Mouse (Mus musculus) thymus, adult 18-20 months (tissue): Measurements from ENCODE around the gene Inf2.

Experiments used
- DNase-seq, 2 experiments: peaks; one replicate each; pipeline ENCODE4 v3.0.0; 2022; ENCODE audit warnings: mixed read lengths in 2 of 2

Gene Inf2

DNA sequence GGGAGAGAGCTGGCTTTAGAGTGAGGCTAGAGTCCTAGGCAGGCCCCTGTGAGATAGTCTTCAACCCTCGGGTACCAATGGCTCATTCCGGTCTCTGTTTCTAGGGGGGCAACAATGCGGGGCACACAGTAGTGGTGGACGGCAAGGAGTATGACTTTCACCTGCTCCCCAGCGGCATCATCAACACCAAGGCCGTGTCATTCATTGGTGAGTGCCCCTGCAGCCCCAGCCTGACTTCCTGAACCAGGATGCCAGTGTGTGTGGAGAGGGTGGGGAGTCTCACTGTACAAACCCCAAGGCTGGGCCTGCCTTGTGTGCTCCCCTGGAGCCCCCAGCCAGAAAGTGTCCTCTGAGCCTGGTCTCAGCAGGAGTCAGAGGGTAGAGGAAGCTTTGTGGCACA, 39.6 kb downstream of the Inf2 start:
- DNase-seq: no peak

DNA sequence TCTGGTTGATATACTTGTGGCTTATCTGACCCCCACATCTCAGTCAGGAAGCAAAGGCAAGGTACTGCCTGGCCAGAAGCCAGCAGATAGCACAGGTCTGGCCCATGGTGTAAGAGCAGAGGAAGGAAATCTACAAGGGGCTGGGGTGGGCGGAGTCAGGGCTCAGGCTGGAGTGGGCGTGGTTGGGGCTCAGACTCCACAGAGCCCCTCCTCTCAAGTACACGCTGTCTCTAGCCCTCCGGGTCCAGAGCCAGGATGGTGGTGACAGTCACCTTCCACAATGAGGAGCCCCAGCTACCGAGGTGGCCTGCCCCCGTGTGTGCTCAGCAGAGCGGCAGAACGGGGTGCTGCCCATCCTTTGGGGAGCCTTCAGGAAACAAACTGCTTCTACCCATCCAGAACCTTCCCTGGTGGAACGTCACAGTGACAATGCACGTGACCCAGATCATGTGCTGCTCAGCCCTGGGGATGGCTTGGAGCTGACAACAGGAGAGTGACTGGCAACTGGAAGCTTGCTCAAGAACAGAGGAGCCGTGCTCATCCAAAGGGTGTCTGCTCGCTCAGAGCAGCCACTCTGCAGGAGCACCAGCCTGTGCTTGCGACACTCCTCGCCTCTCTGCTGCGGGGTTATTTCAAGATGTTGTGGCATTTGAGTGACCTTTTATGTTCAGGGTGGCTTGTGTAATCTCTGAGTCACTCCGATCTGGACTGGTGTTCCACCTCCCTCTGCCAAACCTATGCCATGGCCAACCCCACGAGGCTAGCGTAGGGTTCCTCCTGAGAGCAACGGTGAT, 40.5 kb downstream of the Inf2 start:
- DNase-seq: peak; percentile 49 to 63

DNA sequence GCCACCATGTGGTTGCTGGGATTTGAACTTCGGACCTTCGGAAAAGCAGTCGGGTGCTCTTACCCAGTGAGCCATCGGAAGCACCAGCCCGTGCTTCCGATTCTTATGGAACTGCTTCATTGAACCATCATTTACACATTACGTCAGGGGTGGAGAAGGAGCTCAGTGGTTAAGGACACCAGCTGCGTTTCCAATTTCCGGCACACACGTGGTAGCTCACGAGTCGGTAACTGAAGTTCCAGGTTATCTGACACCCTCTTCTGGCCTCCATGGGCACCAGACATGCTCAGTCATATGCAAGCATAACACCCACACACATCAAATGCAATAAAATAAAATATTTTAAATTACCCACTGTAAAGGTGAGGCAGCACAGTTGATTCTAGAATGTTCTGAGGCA, 41.4 kb downstream of the Inf2 start:
- DNase-seq: no peak

DNA sequence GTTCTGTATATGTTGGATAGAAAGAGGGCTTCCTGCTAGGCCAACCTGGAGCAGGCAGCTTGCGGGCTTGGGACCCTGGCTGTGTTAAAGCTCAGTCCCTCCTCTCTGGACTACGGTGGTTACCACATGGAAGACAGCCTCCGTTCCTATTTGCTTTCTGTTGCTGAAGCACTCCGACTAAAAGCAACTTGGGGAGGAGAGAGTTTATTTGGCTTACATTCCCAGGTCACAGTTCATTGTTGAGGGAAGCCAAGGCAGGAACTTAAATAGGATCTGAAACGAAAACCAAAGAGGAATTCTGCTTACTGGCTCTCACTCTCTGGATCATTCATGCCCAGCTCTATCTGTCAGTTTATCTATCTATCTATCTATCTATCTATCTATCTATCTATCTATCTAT, 42.2 kb downstream of the Inf2 start:
- no peak for DNase-seq

DNA sequence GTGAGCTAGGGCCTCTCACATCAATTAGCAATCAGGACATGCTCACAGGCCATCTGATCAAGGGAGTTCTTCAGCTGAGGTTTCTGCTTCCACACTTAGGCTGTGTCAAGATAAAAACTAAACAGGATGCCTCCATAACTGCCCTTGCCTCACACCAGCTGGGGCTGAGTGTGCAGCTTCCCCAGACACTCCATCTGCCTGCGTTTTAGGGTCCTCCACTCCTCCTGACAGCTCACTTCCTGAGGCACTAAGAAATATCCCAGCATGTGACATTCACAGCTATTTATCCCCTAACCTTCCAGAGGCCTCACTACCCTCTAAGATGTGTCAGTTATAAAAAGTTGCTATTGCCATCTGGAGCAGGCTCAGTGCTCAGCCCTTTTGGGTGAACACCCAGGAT, 42.9 kb downstream of the Inf2 start:
- no peak for DNase-seq

DNA sequence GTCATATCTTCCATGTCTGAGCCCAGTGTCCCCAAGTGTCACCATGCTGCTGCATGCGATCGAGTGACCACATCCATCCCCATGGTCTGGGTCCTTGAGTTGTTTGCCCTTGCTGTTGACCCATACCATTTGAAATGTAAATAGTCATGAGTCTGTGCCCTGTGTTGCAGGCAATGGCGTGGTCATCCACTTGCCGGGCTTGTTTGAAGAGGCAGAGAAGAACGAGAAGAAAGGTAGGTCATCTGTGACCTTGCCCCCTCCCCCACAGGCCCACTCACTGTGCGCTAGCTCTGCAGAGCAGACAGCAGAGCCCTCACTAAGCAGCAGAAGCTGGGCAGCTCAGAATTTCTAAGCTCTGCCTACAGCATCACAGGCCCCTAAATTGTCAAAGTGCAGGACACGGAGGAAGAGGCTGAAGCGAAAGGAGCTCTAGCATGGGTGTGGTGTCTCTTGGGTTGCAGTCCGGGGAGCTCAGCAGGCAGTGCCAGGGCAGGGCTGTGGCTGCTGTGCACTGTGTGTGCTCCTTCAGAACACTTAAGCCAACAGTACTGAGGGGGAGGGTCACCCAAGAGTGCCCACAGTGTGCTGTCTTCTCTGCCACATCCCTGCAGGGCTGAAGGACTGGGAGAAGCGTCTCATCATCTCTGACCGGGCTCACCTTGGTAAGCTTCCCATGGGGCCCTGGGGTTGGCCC, 43.6 kb downstream of the Inf2 start:
- DNase-seq: no peak

DNA sequence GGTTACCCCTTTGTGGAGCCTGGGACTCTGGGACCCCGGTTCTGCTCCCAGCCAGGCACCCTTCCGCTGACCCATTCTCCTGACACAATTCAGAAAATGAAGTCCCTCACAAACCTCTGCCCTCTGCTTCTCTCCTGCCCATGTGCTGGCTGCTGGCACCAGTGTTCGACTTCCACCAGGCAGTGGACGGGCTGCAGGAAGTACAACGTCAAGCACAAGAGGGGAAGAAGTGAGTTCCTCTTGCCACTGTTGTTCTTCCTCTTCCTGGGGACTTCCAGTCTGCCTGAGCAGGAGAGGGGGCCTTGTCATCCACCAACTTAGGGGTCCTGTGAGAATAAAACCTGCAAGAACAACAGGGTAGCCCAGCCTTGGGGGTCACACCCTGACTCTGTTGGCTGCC, 44.3 kb downstream of the Inf2 start:
- DNase-seq: no peak

DNA sequence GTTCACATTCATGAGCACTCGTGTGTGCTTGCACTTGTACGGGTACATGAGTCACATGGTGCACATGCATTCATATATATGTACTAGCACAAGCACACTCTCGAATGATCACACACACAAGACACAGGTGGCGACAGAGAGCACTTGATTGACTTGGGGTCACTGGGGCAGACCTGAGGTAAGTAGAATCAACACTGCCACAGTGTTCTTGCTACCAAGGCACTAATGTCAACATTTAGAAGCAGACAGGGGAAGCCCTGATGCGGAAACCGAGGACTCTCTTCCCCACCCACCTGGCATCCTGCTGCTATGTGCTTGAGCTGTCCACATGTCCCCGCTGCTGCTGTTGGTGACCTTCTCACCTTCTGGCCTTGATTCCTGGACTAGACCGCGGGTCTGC, 45.1 kb downstream of the Inf2 start:
- no peak for DNase-seq

DNA sequence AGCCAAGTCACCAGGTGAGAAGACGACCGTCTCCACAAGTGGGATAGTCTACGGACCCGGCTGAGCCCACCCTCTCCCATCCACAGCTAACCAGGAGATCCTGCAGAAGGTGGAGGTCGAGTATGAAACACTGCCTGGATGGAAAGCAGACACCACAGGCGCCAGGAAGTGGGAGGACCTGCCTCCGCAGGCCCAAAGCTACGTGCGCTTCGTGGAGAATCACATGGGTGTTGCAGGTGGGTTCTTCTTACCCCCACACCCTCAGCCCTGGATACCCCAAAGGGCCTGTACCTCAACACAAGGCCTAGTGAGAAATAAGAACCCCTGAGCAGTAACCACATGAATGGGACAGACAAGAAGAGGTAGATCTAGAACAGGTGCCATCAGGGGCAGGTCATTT, 50.9 kb downstream of the Inf2 start:
- peak in 1 of 2 experiments; percentile 30 for DNase-seq

DNA sequence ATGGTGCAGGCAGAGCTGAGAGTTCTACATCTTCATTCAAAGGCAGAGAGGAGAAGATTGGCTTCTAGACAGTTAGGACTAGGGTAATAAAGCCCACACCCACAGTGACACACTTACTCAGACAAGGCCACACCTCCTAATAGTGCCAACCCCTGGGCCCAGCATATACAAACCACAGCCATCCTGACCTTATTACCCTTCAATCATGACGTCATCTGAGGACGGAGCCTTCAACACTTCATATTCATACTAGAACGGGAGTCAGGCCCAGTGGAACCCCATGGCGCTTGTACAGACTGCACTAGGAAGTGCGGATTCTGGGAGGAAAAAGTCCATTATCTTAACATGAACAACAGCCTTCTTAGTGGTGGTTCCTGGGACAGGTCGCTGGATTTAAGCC, 54.5 kb downstream of the Inf2 start:
- no peak for DNase-seq

DNA sequence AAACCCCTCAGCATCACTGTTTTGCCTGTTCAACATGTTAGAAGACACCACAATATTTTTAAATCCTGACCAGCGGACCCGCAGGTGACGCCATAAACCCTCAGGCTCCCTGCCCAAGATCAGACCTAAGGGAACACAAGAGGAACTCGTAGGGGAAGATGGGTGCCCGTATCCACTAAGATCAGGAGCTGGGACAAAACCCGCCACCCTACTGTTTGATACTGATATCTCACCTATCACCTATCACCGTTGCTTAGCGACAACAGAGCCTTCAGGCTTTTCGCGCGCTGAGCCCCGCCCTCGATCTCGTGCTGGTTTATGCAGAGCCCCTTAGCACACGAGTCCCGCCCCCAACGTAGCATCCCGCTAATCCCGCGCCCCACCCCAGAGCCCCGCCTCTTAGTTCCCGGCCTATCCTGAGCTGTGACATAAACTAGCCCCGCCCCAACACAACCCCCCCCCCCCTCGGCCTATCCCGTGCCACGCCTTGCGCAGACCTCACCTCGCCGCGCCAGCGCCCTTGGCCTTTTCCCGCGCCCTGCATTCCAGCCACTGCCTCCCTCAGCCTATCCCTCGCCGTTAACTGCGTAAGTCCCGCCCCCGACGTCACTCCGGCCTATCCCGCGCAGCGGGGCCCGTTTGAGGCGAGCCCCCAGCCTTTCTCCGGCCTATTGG, 55.7 kb downstream of the Inf2 start, which contains the start of gene Siva1:
TSS of gene Siva1 (plus strand) at position 500 of the 675 bp plus-strand sequence.
- DNase-seq: peak; percentile 98 to 99

DNA sequence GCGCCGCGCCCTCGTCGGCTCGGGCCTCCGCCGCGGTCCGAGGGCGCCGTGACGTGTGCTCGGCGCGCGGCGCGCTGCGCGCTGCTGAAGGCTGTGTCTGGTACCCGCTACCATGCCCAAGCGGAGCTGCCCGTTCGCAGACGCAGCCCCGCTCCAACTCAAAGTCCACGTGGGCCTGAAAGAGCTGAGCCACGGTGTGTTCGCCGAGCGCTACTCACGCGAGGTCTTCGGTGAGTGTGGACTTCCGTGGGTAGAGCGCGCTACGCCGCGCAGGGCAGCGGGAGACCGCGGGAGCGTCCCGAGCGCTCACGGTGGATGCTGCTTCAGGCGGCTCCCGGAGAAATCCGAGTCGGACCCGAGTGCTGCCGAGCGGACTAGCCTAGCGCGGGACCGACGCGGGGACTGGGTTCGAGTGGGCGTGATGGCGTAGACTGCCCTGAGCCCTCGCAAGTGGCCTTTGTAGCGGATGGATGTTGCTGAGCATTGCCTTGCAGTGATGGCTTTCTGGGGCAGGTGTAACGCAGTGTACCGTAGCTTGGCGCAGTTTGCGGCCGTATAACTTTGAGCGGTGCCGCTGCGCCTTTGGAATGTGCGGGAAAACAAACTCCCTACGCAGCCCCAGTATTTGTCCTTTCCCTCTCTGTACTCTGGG, 56.4 kb downstream of the Inf2 start:
- no peak for DNase-seq

DNA sequence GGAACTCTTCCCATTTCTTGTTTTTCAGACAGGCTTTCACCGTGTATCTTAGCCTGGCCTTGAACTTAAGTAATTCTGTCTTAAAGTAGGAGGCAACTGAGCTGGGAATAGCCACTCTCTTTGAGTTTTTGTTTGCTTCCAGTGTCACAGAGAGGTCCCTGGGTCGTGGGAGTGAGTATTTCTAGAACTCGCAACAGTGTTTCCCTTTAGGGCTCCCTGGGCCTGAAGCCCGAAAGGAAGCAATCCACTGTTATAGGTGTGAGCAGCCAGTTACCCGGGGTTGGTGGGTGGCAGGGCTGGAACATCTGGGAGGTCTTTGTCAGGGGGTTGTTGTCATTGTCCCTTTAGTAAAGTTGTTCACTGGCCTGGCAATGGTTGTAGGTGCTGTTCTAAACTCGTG, 57.6 kb downstream of the Inf2 start:
- DNase-seq: no peak

DNA sequence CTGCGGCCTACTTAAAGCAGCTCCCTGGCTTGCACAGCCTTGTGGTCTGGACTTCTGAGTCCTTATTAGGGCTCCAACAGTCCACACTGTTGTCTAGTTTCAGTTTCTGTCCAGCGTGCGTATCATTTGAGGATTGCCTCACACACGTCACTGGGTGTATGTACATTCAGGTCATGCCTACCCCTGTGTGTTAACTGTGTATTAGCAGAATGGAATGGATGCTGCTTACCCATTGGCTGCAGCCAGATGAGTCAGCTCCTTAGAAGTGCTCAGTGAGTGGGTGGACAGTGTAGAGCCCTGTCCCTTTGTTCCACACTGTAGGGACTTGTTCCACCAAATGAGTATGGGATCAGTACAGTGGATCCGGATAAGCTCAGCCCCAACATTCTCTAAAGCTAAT, 59.5 kb downstream of the Inf2 start:
- DNase-seq: no peak

DNA sequence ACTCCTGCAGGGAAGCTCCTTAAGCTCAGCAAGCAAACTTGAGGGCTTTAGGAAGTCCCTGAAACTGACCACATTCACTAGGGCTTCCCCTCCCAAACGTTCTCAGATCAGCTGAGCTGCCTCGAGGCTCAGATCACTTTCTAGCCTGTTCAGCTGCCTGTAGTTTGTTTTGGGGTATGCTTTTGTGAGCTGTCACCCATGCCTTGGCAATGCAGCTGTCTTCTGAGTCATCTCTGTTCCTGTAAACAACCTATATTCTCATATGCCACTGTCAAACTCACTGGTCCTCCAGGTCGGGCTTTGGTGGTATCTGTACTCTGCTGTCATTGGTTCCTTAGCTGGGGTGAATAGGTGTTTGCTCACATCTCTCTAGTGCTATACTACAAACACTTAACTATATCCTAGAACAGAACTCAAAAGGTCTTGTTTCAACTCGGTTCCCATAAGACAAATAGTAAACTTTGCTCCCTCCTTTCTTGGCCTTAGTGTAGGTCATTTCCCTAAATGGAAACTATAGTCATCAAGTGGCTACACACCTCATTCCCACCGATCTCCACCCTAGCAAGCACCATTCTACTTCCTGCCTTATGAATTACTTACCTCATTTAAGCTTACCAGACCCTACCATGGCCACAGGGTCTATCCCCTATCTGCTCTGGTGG, 63.3 kb downstream of the Inf2 start:
- DNase-seq: no peak

DNA sequence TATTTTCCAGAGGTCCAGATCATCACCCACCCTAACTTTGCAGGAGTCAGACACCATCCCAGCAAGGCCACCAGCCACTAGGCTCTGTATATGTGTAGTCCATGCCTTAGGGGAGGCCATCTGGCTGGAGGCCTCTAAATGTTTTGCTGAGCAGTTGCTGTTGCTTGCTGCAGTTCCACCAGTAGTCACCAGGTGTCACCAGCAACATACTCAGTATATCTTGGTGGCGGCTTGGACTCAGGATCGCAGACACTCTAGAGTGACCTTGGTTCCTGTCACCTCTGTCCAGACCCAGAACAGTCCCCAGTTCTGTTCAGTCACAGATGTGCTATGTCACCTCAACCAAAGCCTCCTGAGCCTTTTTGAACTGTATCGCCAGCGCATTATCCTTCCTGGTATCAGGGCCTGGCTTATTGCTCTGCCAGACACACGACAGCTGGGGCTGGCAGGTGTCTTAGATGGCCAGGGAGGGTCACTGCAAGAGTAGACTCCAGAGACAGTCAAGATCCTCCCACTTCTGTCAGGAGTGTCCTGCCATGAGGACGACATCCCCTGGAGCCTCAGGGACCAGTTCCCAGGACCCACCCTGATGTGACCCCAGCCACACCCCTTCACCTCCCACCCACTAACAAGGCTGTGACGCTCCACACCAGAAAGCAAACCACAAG, 64.7 kb downstream of the Inf2 start:
- DNase-seq: peak; percentile 52 to 58

DNA sequence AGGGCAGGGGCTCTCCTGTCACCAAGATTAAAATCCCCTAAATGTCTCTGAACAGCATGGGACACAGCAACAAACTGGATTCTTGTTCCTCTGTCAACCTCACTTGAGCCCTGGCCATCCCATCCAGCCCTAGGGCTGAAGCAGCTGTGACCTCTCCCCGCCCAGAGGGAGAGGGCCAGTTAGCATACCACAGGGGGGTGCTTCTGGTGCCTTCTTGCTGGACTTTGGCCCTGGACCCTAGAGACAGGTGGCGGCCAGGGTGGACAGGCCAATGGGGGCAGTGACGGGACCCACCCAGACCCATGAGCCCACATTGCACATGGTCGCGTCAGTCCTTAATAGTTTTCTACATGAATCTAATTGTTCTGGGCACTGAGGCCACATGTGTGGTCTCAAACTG, 65.5 kb downstream of the Inf2 start:
- DNase-seq: no peak

DNA sequence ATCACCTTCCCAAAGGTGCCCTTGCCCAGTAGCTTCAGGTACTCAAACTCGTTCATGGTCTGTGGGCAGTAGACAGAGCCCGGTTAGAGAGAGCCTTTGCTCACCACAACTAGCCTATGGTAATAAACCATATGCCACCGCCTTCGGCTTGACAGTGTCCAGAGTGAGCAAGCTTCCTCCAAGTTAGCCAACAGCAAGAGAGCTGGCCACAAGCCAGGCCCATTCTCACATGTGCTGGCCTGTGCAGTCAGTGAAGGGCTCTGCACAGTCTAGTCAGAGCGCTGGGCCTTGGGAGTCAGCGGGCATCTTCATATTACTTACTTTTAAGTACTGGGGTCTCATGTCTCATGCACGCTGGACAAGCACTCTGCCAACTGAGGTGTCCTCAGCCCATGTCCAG, 70.0 kb downstream of the Inf2 start:
- DNase-seq: no peak

DNA sequence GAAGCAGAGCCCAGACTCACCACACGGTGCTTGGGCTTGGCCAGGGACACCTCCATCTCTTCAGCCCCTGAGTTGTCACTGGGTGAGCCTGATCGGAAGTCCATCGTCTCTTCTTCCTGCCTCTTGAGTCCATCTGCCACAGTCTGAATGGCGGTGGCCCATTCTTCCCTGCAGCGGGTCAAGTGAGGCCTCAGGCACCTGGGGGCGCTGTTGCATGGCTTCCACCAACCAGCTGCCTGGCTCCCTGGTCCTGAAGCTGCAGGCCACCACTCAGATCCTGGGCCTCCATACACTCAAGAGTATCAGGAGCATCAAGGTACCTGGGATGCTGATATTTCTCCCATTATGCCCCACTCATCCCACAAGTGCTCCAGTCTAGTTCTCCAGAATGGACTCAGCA, 70.5 kb downstream of the Inf2 start:
- no peak for DNase-seq

DNA sequence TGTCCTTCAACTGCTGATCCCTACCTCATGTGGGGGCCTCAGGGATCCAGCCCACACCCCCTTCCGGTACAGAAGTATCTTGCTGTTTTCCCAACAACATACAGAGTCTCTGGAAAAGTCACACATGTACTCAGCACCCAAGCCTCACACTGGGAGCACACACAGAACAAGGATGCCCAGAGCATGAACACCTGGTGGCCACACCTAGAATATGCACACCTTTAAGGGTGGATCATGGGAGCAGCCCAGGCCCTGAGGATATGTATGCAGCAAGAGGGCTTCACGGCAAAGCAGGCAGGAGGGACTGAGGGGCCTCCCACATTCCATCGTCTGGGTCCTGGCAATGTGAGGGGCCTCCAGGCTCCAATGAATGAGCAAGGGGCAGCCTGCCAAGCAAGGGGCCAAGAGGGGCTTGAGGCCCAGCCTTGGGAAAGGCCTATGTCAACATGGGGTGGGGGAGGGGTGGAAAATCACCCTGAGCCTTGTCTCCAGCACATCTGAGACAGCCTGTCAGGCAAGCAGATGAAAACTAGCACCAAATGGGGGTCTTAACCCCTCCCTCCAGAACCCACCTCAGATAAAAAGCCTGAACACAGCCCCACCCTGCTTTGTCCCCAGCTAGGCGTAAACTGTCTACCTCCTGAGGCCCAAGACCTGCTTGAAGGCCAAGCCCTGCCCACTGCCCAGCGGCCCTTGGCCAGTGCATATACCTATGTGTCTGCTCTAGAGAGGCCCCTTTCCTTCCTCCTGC, 72.2 kb downstream of the Inf2 start:
- no peak for DNase-seq

DNA sequence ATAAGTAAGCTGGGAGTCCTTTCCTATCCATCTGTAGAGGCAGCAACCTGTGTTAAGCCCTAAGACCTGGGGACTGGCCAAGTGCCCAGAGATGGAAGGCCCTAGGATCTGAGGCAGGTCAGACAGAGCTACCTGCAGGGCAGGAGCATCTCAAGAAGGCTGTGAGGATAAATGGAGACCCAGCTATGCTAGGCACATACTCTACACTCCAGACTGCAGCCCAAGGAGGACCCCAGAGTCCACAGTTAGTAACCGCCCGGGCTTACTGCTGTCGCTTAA, 72.7 kb downstream of the Inf2 start:
- no peak for DNase-seq

DNA sequence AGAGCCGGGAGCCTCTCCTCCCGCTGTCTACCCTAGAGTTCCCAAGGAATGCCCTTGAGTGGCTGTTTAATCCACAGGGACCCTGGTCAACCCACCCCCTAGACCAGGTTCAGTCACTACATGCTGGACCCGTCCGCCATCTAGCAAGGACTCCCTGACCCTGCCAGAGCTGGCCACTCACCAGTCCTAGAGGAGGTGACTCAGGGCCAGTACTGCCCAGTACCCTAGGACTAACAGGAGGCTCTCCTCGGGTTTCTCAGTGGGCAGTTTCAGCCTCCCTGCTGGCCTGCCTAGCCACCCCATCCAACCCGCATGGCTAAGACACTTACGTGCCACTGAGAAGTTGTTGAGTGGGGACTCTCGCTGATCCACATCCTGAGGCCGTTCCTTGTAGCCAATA, 73.3 kb downstream of the Inf2 start:
- no peak for DNase-seq
